Mouse (Mus musculus): ENCODE results near the gene Haus4. TPM values are rescaled to one million over a fixed set of nuclear protein-coding genes. Genes with fewer than 3 reads are reported as not detected.

The Haus4 gene
- total and polyA plus RNA-seq, 2 experiments from 2014 or later: 26.3 to 84.6 TPM

GRCm38 (mm10) chr14:54597084-54597483 is 42.7 kb upstream of the Haus4 start:
- no peak overlapping the region for H3K27ac ChIP-seq (ENCODE audit: low read depth)
- no peaks in the 10 kb centered on the region for H3K27me3 ChIP-seq (ENCODE audit: control insufficient read depth, insufficient read depth, low read length)
- WGBS: 76% methylated on average over 7 of the region's 7 CpGs
- H3K4me3 ChIP-seq (ENCODE audit: low read depth, low read length): no peak overlapping the region
- peaks cover 11% of the 10 kb centered on the region; the same call in 1 of the 2 replicates for H3K4me1 ChIP-seq (ENCODE audit: control insufficient read depth, insufficient read depth)
- no peaks in the 10 kb centered on the region for H3K36me3 ChIP-seq (replicated peaks; ENCODE audit: control insufficient read depth, insufficient read depth, low read length)
- ATAC-seq (ENCODE audit: insufficient read depth, low read depth) (no peak), DNase-seq (ENCODE audit: low spot score) (no peak)
- no peaks in the 10 kb centered on the region for H3K9me3 ChIP-seq (replicated peaks; ENCODE audit: control insufficient read depth, low read length)
- TF ChIP-seq EP300 (IDR thresholded peaks at IDR 0.05; ENCODE audit: low read depth): no peak
- TF ChIP-seq CTCF (IDR thresholded peaks at IDR 0.05; ENCODE audit: low read depth): peak; percentile 53
- H3K9ac ChIP-seq (replicated peaks; ENCODE audit: low read depth, low read length): no peak overlapping the region
- no peak overlapping the region for H3K4me2 ChIP-seq (ENCODE audit: low read depth, low read length)

- TF ChIP-seq EP300 (IDR thresholded peaks at IDR 0.05; ENCODE audit: low read depth): no peak
- TF ChIP-seq CTCF (IDR thresholded peaks at IDR 0.05; ENCODE audit: low read depth): no peak
- 49% methylated on average over 28 of the region's 28 CpGs for WGBS
- Histone ChIP-seq H3K9ac (replicated peaks; ENCODE audit: low read depth, low read length) (no peak overlapping the region; the same call in 1 of the 2 replicates), H3K27ac (ENCODE audit: low read depth) (no peak overlapping the region), H3K27me3 (ENCODE audit: control insufficient read depth, insufficient read depth, low read length) (no peaks in the 10 kb centered on the region), H3K4me3 (ENCODE audit: low read depth, low read length) (peak overlapping the region; percentile 1; the same call in 1 of the 2 replicates), H3K4me2 (ENCODE audit: low read depth, low read length) (peak overlapping the region; percentile 56), H3K9me3 (replicated peaks; ENCODE audit: control insufficient read depth, low read length) (no peaks in the 10 kb centered on the region), H3K36me3 (replicated peaks; ENCODE audit: control insufficient read depth, insufficient read depth, low read length) (no peaks in the 10 kb centered on the region), H3K4me1 (ENCODE audit: control insufficient read depth, insufficient read depth) (peaks cover 11% of the 10 kb centered on the region; the same call in 1 of the 2 replicates)
- DNase-seq (ENCODE audit: low spot score) (peak; percentile 30), ATAC-seq (ENCODE audit: insufficient read depth, low read depth) (no peak)
These were observed 40.4 kb upstream of the Haus4 start for GRCm38 (mm10) chr14:54594631-54595414.

- H3K4me3 ChIP-seq (ENCODE audit: low read depth, low read length): no peak overlapping the region
- no peaks in the 10 kb centered on the region for H3K9me3 ChIP-seq (replicated peaks; ENCODE audit: control insufficient read depth, low read length)
- H3K4me2 ChIP-seq (ENCODE audit: low read depth, low read length): no peak overlapping the region
- H3K4me1 ChIP-seq (ENCODE audit: control insufficient read depth, insufficient read depth): peaks cover 12% of the 10 kb centered on the region; the same call in 1 of the 2 replicates
- TF ChIP-seq CTCF (IDR thresholded peaks at IDR 0.05; ENCODE audit: low read depth) (peak; percentile 23; the same call in 1 of the 2 replicates), EP300 (IDR thresholded peaks at IDR 0.05; ENCODE audit: low read depth) (no peak)
- no peaks in the 10 kb centered on the region for H3K36me3 ChIP-seq (replicated peaks; ENCODE audit: control insufficient read depth, insufficient read depth, low read length)
- H3K9ac ChIP-seq (replicated peaks; ENCODE audit: low read depth, low read length): no peak overlapping the region
- 93% methylated on average over 3 of the region's 3 CpGs for WGBS
- no peak for ATAC-seq (ENCODE audit: insufficient read depth, low read depth)
- no peak overlapping the region for H3K27ac ChIP-seq (ENCODE audit: low read depth)
- H3K27me3 ChIP-seq (ENCODE audit: control insufficient read depth, insufficient read depth, low read length): no peaks in the 10 kb centered on the region
- no peak for DNase-seq (ENCODE audit: low spot score)
These were observed 39.6 kb upstream of the Haus4 start for GRCm38 (mm10) chr14:54594055-54594454.

- Histone ChIP-seq H3K9ac (replicated peaks; ENCODE audit: low read depth, low read length) (peak overlapping the region; percentile 26; the same call in 1 of the 2 replicates), H3K27me3 (ENCODE audit: control insufficient read depth, insufficient read depth, low read length) (no peaks in the 10 kb centered on the region), H3K36me3 (replicated peaks; ENCODE audit: control insufficient read depth, insufficient read depth, low read length) (no peaks in the 10 kb centered on the region), H3K9me3 (replicated peaks; ENCODE audit: control insufficient read depth, low read length) (no peaks in the 10 kb centered on the region), H3K4me2 (ENCODE audit: low read depth, low read length) (peak overlapping the region; percentile 6; the same call in 1 of the 2 replicates), H3K27ac (ENCODE audit: low read depth) (peak overlapping the region; percentile 85), H3K4me1 (ENCODE audit: control insufficient read depth, insufficient read depth) (peaks cover 17% of the 10 kb centered on the region; the same call in 1 of the 2 replicates), H3K4me3 (ENCODE audit: low read depth, low read length) (no peak overlapping the region)
- 21% methylated on average over 10 of the region's 10 CpGs for WGBS
- ATAC-seq (ENCODE audit: insufficient read depth, low read depth) (peak; percentile 90), DNase-seq (ENCODE audit: low spot score) (peak; percentile 79)
- no peak for TF ChIP-seq EP300 (IDR thresholded peaks at IDR 0.05; ENCODE audit: low read depth)
- no peak for TF ChIP-seq CTCF (IDR thresholded peaks at IDR 0.05; ENCODE audit: low read depth)
These were observed 38.0 kb upstream of the Haus4 start for GRCm38 (mm10) chr14:54592319-54592934.

GRCm38 (mm10) chr14:54591056-54591455 is 36.6 kb upstream of the Haus4 start:
- Histone ChIP-seq H3K9ac (replicated peaks; ENCODE audit: low read depth, low read length) (no peak overlapping the region), H3K27me3 (ENCODE audit: control insufficient read depth, insufficient read depth, low read length) (no peaks in the 10 kb centered on the region), H3K4me1 (ENCODE audit: control insufficient read depth, insufficient read depth) (peaks cover 17% of the 10 kb centered on the region; the same call in 1 of the 2 replicates), H3K4me3 (ENCODE audit: low read depth, low read length) (no peak overlapping the region), H3K36me3 (replicated peaks; ENCODE audit: control insufficient read depth, insufficient read depth, low read length) (no peaks in the 10 kb centered on the region), H3K9me3 (replicated peaks; ENCODE audit: control insufficient read depth, low read length) (no peaks in the 10 kb centered on the region), H3K4me2 (ENCODE audit: low read depth, low read length) (no peak overlapping the region), H3K27ac (ENCODE audit: low read depth) (no peak overlapping the region)
- WGBS: 90% methylated on average over 16 of the region's 16 CpGs
- ATAC-seq (ENCODE audit: insufficient read depth, low read depth) (no peak), DNase-seq (ENCODE audit: low spot score) (no peak)
- TF ChIP-seq EP300 (IDR thresholded peaks at IDR 0.05; ENCODE audit: low read depth) (no peak), CTCF (IDR thresholded peaks at IDR 0.05; ENCODE audit: low read depth) (no peak)

All from heart, postnatal 0 days (tissue).